Mouse (Mus musculus) 416B (cell line): ENCODE data around the gene Coa7.
"Not testable (repeated sequence)": the region's sequence is repeated elsewhere in the genome, so short reads cannot be mapped to it uniquely, and the experiment has no call there.

Source experiments
- DNase-seq: peaks from one replicate; pipeline ENCODE4 v3.0.0; 2011; ENCODE audit warnings: low read depth

Gene Coa7

GRCm38 (mm10) chr4:108344631-108345083, 16.7 kb downstream of the Coa7 start:
- DNase-seq, result no peak

DNA sequence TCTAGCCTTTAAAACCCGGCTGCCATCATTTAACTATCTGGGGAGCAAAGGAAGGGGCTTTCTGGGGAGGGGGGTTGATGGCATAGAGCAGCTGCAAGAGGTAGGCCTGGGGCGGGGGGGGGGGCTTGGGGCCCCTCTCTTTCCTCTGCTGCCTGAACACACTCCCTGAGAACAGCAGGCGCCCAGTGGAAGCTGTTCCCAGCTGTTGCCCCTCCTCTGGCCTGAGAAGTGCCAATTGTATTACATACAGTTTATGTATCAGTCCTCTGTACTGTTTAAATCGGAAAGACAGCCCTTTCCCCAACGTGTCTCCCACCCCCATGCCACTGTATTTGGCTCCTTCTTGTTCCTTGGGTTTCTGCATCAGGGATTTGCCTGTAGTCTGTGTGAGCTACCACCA, 17.9 kb downstream of the Coa7 start:
- DNase-seq, result no peak

DNA sequence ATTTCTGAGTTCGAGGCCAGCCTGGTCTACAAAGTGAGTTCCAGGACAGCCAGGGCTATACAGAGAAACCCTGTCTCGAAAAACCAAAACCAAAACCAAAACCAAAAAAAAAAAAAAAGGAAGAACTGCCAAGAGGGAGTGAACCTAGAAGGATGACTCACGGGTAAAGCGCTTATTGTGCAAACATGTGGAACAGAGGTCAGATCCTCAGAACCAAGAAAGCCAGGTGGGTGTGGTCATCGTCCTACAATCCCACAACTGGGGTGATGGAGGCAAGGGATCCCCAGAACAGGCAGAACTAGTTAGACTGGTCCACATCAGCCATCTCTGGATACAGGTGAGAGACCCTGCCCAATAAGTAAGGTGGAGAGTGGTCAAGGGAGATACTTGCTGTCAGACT, 19.2 kb downstream of the Coa7 start:
- peak; percentile 92 for DNase-seq

DNA sequence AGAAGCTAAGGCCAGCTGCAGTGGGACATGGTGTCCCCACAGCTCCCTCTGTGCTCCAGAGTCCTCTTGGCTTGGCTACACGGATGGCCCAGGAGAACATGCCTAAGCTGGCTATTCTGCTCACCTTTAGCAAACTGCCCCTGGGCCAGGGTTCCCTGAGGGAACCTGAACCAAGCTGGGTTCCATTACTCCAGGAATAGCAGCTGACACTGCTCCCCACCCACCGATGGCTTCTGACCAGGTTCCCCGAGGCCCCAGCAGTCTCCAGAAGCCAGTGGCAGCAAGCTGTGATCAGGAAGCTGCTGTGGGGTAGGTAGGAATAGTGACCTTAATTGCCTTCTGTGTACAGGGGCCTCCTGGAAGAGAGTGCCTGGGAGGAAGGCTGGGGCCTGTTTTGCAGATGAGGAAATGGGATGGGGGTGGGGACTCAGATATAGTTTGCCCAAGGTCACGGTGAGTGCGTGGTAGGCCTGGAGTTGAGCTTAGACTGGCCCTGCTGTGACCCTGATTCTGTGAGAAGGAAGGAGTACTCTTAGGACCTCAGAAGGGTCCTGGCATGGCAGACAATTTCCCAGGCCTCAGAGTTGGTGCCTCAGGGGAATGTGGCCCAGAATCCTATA, 20.4 kb downstream of the Coa7 start:
- peak; percentile 78 for DNase-seq

GRCm38 (mm10) chr4:108349064-108349463, 21.1 kb downstream of the Coa7 start:
- DNase-seq, result no peak

GRCm38 (mm10) chr4:108349836-108350547, 22.1 kb downstream of the Coa7 start:
- DNase-seq, result peak; percentile 92

DNA sequence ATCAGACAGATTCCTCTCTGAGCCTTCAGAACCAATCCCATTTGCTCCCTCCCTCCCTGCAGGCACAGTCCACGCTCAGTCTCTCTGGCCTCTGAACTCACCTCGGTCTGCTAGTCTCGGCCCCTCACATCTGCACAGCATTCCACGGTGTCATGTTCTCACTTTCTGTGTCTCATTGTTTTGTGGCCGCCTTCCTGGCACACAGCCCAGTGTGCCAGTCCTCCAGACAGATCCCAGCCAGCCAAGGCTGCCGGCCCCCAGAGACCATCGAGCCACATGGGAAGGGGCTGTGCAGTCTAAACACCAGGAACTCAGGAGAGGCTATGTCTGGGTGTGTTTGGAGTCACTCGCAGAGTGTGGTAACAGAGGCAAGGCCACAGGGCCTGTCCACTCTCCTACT, 22.9 kb downstream of the Coa7 start:
- DNase-seq, result peak; percentile 65

DNA sequence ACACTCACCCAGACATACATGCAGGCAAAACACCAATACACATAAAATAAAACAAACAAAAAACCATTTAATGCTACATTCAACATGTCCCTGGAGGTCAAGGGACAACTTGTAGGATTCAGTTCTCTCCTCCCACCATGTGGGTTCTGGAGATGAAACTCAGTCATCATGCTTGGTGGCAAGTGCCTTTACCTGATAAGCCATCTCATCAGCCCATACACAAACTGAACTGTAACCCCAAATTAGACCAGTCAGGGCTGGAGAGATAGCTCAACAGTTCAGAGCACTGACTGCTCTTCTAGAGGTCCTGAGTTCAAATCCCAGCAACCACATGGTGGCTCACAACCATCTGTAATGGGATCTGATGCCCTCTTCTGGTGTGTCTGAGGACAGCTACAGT, 25.7 kb downstream of the Coa7 start:
- not testable (repeated sequence) for DNase-seq

- DNase-seq, result no peak
Measured at GRCm38 (mm10) chr4:108357458-108357857, 29.5 kb downstream of the Coa7 start.

DNA sequence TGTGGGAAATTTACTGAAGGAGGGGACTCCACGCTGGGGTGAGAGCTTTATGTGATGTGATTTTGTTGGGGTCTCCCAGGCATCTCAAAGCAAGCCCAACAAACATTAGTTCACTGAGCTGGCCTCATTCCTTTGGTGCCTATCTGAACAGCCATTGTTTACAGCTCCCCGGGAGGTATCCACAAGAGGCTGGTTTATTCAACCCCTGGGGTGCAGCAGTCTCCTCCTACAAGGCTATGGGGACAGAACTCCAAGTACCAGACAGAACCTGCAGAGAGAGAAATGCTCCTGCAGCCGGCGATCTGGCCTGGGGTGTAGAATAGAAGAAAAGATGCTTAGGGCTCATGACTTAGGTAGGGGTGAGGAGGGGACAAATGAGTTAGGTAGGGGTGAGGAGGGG, 30.6 kb downstream of the Coa7 start:
- no peak for DNase-seq

DNA sequence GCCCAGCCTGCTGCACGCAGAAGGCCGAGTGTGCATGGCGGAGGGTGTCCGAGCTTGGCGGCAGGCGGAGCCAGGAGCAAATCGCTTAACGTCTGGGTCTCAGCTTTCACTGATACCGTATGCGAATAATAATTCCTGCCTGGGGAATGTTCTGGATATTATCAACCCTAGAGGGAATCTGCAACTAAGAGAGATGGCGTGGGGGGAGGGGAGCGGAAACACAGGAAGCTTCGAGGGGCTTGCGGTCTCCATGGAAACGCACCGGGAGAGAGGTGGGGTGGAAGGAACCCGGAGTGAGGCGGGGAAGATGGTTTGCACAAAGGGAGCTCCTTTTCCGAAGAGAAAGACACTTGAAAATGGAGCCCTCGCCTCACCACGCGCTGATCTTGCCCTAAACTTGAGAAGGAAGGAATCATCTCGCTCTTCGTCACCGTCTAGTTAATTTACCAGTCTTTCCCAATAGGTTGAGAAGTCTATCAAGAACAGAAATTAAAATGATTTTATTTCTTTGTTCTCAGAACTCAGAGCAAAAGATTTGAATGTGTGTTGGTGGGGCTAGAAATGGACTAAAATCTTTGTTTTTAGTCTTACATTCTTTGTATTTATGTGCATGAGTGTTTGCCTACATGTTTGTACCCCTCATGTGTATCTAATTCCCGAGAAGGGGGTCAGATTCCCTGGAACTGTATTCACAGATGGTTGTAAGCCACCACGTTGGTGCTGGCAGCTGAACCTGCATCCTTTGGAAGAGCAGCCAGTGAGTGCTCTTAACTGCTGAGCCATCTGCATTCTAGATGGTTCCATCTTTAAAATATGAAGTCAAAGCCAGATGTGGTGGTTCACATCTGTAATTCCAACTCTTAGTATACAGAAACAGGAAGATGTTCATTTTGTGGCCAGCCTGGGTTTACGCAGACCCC, 32.5 kb downstream of the Coa7 start:
- no peak for DNase-seq

DNA sequence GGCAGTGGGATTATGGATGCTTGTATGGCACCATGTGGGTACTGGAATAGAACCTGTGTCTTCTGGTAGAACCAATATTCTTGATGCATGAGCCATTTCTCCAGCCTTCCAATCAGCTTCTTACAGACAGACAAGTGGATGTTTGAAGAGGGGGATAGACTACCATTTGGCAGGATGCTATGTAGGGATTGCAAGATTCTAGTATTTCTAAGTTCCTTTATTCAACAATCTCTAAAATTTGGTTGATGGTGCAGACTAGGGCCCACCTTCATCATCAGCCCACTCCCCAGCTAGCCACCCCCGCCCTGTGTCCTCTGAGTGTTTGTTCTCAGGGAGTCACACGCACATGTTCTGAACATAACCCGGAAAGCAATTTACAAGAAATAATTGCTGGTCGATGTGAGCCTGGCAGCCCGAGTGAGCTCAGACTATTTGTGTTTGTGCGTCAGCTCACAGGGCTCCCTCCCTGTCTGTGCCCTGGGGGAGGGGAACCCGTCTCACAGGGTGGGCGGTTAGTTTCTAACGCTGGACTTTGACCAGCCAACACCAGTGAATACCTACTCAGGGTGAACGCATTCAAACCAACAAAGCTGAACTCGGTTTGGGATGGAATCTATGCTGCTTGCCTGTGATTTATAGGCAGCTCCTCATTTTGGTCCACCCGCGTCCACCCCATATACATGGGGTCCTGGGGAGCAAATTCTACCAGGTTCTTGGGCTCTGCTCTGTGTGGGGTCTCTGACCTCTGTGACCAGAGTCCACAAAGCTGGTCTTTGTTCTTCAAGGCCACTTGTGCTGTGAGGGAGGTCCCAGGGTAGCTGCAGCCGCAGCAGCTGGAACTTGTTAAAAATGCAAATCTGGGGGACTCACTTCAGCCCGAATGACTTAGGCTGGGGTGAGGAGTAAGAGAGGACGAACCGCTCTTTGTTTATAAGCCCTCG, 34.7 kb downstream of the Coa7 start:
- DNase-seq, result no peak

- DNase-seq, result no peak
Measured at GRCm38 (mm10) chr4:108363355-108364110, 35.6 kb downstream of the Coa7 start.

DNA sequence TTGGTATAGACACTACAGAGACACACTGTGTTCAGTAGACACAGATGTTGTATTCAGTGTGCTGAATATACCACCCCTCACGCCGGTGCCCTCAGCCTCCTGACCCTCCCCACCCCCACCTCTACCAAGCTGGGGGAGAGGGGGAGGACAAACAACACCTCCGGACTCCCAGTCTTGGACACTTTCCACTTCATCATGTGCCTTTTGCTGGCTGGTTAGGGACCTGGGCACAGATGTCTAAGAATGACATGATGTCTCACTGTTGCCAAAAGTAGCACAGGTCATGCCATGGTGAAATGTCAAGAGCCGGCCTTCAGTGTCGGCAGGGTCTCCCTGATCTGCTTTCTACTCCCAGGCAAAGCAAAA, 36.2 kb downstream of the Coa7 start:
- DNase-seq, result no peak

DNA sequence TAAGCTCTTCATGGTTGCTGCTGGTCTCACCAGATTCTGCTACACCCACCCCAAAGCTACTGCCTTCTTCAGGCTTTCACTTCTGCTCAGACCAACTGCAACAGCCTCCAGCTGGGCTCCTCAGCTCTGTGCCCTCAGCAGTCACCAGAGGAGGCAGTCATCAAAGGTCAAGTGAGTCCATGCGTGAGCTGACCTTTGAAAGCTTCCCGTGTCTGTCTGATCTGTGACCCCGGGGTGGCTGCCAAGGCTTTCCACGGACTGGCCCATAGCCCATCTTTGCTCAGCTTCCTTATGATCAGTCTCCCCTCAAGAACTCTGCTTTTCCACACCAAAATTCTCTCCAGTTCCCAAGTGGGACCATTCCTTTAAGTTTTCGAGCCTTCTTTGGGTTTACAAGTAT, 41.3 kb downstream of the Coa7 start:
- no peak for DNase-seq

DNA sequence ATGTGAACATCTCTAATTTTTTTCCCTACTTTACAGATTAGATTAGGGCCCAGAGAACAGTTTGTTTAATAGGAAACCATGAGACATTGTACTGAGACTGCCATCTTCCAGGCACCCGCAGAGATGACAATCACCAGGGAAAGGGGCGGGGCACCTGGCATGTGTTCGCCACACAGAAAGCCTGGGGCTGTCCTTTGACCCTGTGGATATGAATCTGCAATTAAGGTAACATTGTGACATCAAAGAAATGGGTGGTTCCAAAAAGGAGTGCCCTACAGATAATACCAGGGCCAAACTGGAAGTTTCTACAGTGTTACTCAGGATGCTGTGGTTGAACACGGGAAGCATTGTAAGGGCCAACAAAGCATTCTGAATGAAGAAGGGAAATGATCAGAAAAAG, 42.5 kb downstream of the Coa7 start:
- peak; percentile 96 for DNase-seq

DNA sequence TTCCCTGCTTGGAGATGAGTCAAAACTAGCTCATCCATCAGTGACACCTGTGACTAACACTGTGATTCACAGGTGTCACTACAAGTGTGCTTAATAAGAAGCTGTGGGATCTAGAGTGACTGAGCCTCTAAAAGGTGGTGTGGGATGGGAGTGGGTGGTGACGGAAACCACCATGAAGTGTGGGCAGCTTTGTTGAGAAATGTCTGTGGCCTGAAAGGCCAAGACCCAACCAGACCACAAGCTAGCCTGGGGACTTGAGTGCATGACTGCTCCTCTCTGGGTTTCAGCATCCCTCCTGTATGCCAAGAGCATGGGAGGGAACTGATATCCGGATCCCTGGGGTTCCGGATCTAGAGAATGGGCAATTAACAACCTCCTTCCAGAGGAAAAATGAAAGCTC, 43.5 kb downstream of the Coa7 start:
- DNase-seq, result peak; percentile 90

- no peak for DNase-seq
Measured at GRCm38 (mm10) chr4:108372166-108372565, 44.2 kb downstream of the Coa7 start.

DNA sequence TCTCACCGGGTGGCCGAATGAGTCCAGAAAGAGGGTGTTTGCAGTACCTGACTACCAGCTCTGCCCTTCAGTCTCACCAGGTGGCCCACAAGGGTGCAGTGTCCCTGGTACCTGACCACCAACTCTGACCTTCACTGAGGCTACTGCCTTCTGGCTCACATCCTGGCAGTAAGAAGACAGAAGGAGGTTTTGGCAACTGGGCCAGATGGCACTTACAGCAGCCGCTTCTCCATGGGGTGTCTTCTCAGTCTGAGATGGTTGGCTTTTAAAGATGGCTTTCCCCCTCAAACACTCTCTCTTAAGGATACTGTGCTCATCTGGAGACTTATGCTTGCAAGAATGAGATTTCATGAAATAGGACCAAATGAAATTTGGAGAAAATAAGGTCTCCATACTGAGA, 51.5 kb downstream of the Coa7 start:
- DNase-seq, result no peak

GRCm38 (mm10) chr4:108380146-108380545, 52.2 kb downstream of the Coa7 start:
- peak; percentile 80 for DNase-seq

DNA sequence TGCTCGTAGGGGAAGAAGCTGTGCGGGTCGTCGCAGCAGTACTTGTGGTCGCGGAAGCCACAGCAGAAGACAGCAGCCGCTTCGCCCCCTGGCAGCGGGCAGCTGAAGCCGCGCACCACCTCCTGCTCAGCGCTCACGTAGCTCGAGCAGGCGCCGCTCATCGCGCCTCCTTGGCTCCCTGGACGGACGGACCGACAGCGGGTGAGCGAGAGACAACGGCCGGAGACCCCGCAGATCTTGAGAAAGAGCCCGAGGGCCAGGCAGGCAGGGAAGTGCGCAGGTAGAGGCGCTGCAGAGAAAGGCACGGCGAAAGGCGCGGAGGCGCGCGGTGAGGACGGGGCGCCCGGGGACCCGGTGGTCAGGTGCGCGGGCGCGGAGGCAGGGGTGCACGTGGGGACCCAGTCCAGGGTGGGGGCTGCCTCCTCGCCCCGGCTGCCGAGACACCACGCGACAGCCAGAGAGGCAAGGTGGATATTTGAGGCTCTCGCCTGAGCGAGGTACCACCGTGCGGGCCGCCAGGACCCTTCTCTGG, 55.3 kb downstream of the Coa7 start, which contains the start of gene Shisal2a:
TSS of gene Shisal2a (minus strand) at position 167 of the 532 bp plus-strand sequence.
- no peak for DNase-seq
